Comparison of ENCODE assay signal across 7 mouse cellular contexts in the genomic region with DNA sequence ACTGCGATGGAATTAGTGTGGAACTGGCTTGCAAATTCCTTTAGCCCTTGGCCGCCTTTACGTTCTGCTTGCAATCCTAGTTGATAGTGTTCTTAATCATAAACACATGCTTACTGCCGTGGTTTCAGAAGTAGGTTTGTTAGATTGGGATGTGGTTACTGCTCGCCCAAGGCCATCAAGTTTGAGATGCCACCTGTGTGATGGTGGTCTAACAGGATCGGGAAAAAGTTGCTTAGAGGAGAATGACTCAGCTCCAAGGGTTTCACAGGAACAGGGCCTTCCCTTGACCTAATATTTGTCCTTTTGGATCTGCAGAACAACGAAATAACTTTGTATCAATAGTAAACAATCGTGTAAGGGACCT. TPM values are rescaled to one million over a fixed set of nuclear protein-coding genes. Genes with fewer than 3 reads are reported as not detected.
DNase-seq lines count a peak whose midpoint lies in the region; ATAC-seq and TF ChIP-seq lines count a peak whose summit lies in the region.

No protein-coding gene starts in this region.

- no peak for TF ChIP-seq POLR2A in spleen, adult 2 months (IDR thresholded peaks at IDR 0.05; ENCODE audit: low read depth, low read length)

- WGBS in spleen, adult 2 months, result 15% methylated on average over 8 of the region's 8 CpGs
- WGBS in liver, embryonic 11.5 days, result 23% methylated on average over 8 of the region's 8 CpGs

- peaks cover 3% of the 10 kb centered on the region; the same call in 1 of the 2 replicates for H3K4me1 ChIP-seq in spleen, adult 2 months (ENCODE audit: control insufficient read depth, insufficient read depth, insufficient read length)
- peaks cover 32% of the 10 kb centered on the region for H3K4me1 ChIP-seq in erythroblast, embryonic 14.5 days (ENCODE audit: control insufficient read depth)
- H3K4me1 ChIP-seq in liver, embryonic 11.5 days (replicated peaks; ENCODE audit: control insufficient read depth, insufficient read depth, low read length), result peaks cover 16% of the 10 kb centered on the region

- TF ChIP-seq CTCF in spleen, adult 2 months (IDR thresholded peaks at IDR 0.05; ENCODE audit: extremely low read depth, insufficient read depth, insufficient read length, insufficient replicate concordance), result no peak

- no peaks in the 10 kb centered on the region for H3K9me3 ChIP-seq in erythroblast, embryonic 14.5 days (ENCODE audit: control insufficient read depth, low read length)
- H3K9me3 ChIP-seq in liver, embryonic 11.5 days (ENCODE audit: control insufficient read depth, low read length), result no peaks in the 10 kb centered on the region

- peak overlapping the region; percentile 90 for H3K4me2 ChIP-seq in liver, embryonic 11.5 days

- H3K9ac ChIP-seq in liver, embryonic 11.5 days (ENCODE audit: low read depth, low read length), result peak overlapping the region; percentile 68

- peak overlapping the region; percentile 61 for H3K4me3 ChIP-seq in spleen, adult 2 months (ENCODE audit: extremely low read depth, insufficient read depth, insufficient read length)
- peak overlapping the region; percentile 81 for H3K4me3 ChIP-seq in erythroblast, embryonic 14.5 days (replicated peaks)
- H3K4me3 ChIP-seq in liver, embryonic 11.5 days (ENCODE audit: low read depth, low read length), result peak overlapping the region; percentile 65

- no peak for DNase-seq in spleen, adult 2 months (ENCODE audit: low read depth in 1 of 2, low spot score in 2 of 2)
- no peak for DNase-seq in spleen, postnatal 14 days (ENCODE audit: low spot score in 2 of 2)
- DNase-seq in liver, embryonic 11.5 days (ENCODE audit: low spot score), result no peak
- DNase-seq in urinary bladder, postnatal 4 days (ENCODE audit: low spot score in 2 of 2), result no peak
- DNase-seq in left cerebral cortex, postnatal 14 days (ENCODE audit: low spot score in 2 of 2), result no peak
- no peak for DNase-seq in urinary bladder, postnatal 36 days (ENCODE audit: low spot score in 2 of 2)

- intact Hi-C loops in left cerebral cortex, postnatal 14 days (cut with DNase I), result no loop called here

- no peak overlapping the region for H3K27ac ChIP-seq in spleen, adult 2 months (ENCODE audit: insufficient read depth, low read length)
- 0 out of 2 replicates have a peak overlapping the region, but pooled peaks have one; percentile 46 for H3K27ac ChIP-seq in liver, embryonic 11.5 days (ENCODE audit: low read depth, low read length)

- no peak; the same call in 1 of the 2 replicates for ATAC-seq in liver, embryonic 11.5 days (replicated peaks; ENCODE audit: low FRiP score)

- no peaks in the 10 kb centered on the region for H3K27me3 ChIP-seq in spleen, adult 2 months (ENCODE audit: control insufficient read depth, insufficient read depth, low read length)
- peaks cover 6% of the 10 kb centered on the region for H3K27me3 ChIP-seq in erythroblast, embryonic 14.5 days (ENCODE audit: control insufficient read depth)
- no peaks in the 10 kb centered on the region for H3K27me3 ChIP-seq in liver, embryonic 11.5 days (replicated peaks; ENCODE audit: control insufficient read depth, insufficient read depth, low read length)

- H3K36me3 ChIP-seq in spleen, adult 2 months (ENCODE audit: control insufficient read depth, insufficient read depth, low read length), result no peaks in the 10 kb centered on the region; the same call in 1 of the 2 replicates
- peaks cover 13% of the 10 kb centered on the region for H3K36me3 ChIP-seq in erythroblast, embryonic 14.5 days (ENCODE audit: control insufficient read depth)
- peaks cover 3% of the 10 kb centered on the region; the same call in 1 of the 2 replicates for H3K36me3 ChIP-seq in liver, embryonic 11.5 days (ENCODE audit: control insufficient read depth, insufficient read depth, low read length)

RNA-seq across cellular contexts. Expression of gene Abhd4, which starts 5.7 kb away (rescaled TPM):
- 17.9 and 23.4 TPM in 2 replicates for polyA plus RNA-seq in spleen, adult 2 months (2012; rRNA removed)
- 1.3 and 2.5 TPM in 2 replicates for polyA plus RNA-seq in erythroblast, embryonic 14.5 days (2012)
- polyA plus RNA-seq in liver, embryonic 11.5 days (2014; fragmentation: Nextera tagmentation; extraction: Ambion mirVana), result 27.6 and 28.2 TPM in 2 replicates
- 10 to 100 TPM; 50.3 to 51.0 TPM for total RNA-seq in left cerebral cortex, postnatal 14 days (2021)

RNA-seq across cellular contexts. Expression of gene Dad1, which starts 5.8 kb away (rescaled TPM):
- polyA plus RNA-seq in spleen, adult 2 months (2012; rRNA removed), result 309 and 372 TPM in 2 replicates
- polyA plus RNA-seq in erythroblast, embryonic 14.5 days (2012), result 4.2 and 4.4 TPM in 2 replicates
- polyA plus RNA-seq in liver, embryonic 11.5 days (2014; fragmentation: Nextera tagmentation; extraction: Ambion mirVana), result 309 and 312 TPM in 2 replicates
- 100 to 1,000 TPM; 118 to 127 TPM for total RNA-seq in left cerebral cortex, postnatal 14 days (2021)

RNA-seq across cellular contexts. Expression of gene Olfr49, which starts 25.0 kb away (rescaled TPM):
- not detected in 2 replicates for polyA plus RNA-seq in spleen, adult 2 months (2012; rRNA removed)
- polyA plus RNA-seq in erythroblast, embryonic 14.5 days (2012), result not detected in 2 replicates
- polyA plus RNA-seq in liver, embryonic 11.5 days (2014; fragmentation: Nextera tagmentation; extraction: Ambion mirVana), result not detected in 2 replicates
- not detected for total RNA-seq in left cerebral cortex, postnatal 14 days (2021)

Comparison
In these comparisons a context has a peak if more than half of its experiments do, and no peak if none do; other contexts are left out.
1. RNA of gene Dad1, which starts 5.8 kb away (polyA plus RNA-seq): 309 to 312 TPM in liver, embryonic 11.5 days and 309 to 372 TPM in spleen, adult 2 months; 4.2 to 4.4 TPM in erythroblast, embryonic 14.5 days; every median in the first group is over 10 times any median in the second.
2. Peak in every context shown above with its lines, with median percentiles within 50 percentile points of each other: H3K4me3 ChIP-seq.